Mouse (Mus musculus) kidney, embryonic 14.5 days (tissue): Measurements from ENCODE around the gene Cabp2. TPM values are rescaled to one million over a fixed set of nuclear protein-coding genes. Genes with fewer than 3 reads are reported as not detected.
"Not testable (repeated sequence)": the region's sequence is repeated elsewhere in the genome, so short reads cannot be mapped to it uniquely, and the experiment has no call there.

Experiments used
- ATAC-seq: fragments of 200-750 bp; cut with Nextera tagmentation; 2 replicates; pipeline ENCODE4 v1.8.0; 2017; ENCODE audit warnings: moderate number of reproducible peaks, mild to moderate bottlenecking, moderate TSS enrichment, moderate library complexity; ENCODE audit not compliant: low FRiP score, low TSS enrichment
- H3K27ac ChIP-seq: fragments of 300-500 bp; sonication (generic); 2 replicates; pipeline ENCODE4 v1.5.1; 2014; ENCODE audit warnings: low read depth, mild to moderate bottlenecking, low read length, moderate library complexity, mixed read lengths
- H3K27me3 ChIP-seq: fragments of 300-500 bp; sonication (generic); 2 replicates; pipeline ENCODE4 v1.6.1; 2014; ENCODE audit warnings: mild to moderate bottlenecking, low read length; ENCODE audit not compliant: control insufficient read depth, insufficient read depth
- H3K36me3 ChIP-seq: fragments of 300-500 bp; sonication (generic); 2 replicates; pipeline ENCODE4 v1.6.1; 2014; ENCODE audit warnings: low read length, mixed read lengths; ENCODE audit not compliant: control insufficient read depth, insufficient read depth
- H3K4me1 ChIP-seq: fragments of 300-500 bp; sonication (generic); 2 replicates; pipeline ENCODE4 v1.6.1; 2014; ENCODE audit warnings: low read length, mixed read lengths; ENCODE audit not compliant: control insufficient read depth, insufficient read depth
- H3K4me2 ChIP-seq: fragments of 300-500 bp; sonication (generic); replicated peaks from 2 replicates; pipeline ENCODE4 v1.6.1; 2014; ENCODE audit warnings: low read depth, mild to moderate bottlenecking, low read length
- H3K4me3 ChIP-seq: fragments of 300-500 bp; sonication (generic); 2 replicates; pipeline ENCODE4 v1.5.1; 2014; ENCODE audit warnings: mild to moderate bottlenecking, low read length
- H3K9ac ChIP-seq: fragments of 300-500 bp; sonication (generic); 2 replicates; pipeline ENCODE4 v1.6.1; 2014; ENCODE audit warnings: low read depth, mild to moderate bottlenecking, low read length, moderate library complexity
- H3K9me3 ChIP-seq: fragments of 300-500 bp; sonication (generic); 2 replicates; pipeline ENCODE4 v1.6.1; 2016; ENCODE audit warnings: low read length; ENCODE audit not compliant: control insufficient read depth
- WGBS: fragments of 180-500 bp; shearing (Covaris S2); extraction: QIAGEN DNeasy Blood & Tissue Kit; methylation state at CpG from one replicate; pipeline ENCODE4 v1.1.7; 2014; 5-methylcytosine and 5-hydroxymethylcytosine counted together
- polyA plus RNA-seq: library from polyadenylated mRNA; unstranded; fragments of >200 nt; fragmentation: Nextera tagmentation; extraction: Ambion mirVana; gene quantifications from 2 replicates; pipeline ENCODE4 v1.2.1, GENCODE M21; 2014

Gene Cabp2
- polyA plus RNA-seq, 1 experiment from 2014 or later, result not detected

GRCm38 (mm10) chr19:4042124-4042523 is 39.3 kb upstream of the Cabp2 start:
- Histone ChIP-seq H3K4me3 (no peak overlapping the region), H3K27me3 (no peaks in the 10 kb centered on the region), H3K36me3 (no peaks in the 10 kb centered on the region), H3K4me2 (no peak overlapping the region), H3K9me3 (no peaks in the 10 kb centered on the region), H3K4me1 (peaks cover 5% of the 10 kb centered on the region; the same call in 1 of the 2 replicates), H3K27ac (no peak overlapping the region), H3K9ac (no peak overlapping the region)
- WGBS, result 69% methylated on average over 14 of the region's 14 CpGs
- no peak for ATAC-seq

GRCm38 (mm10) chr19:4044109-4044508 is 37.3 kb upstream of the Cabp2 start:
- H3K4me1 ChIP-seq, H3K4me2 ChIP-seq: not testable (repeated sequence)

GRCm38 (mm10) chr19:4045966-4046865 is 35.2 kb upstream of the Cabp2 start, which contains the start of gene Gstp2:
Gene Gstp2, minus strand, starts transcription at chr19:4046023.
- Histone ChIP-seq H3K36me3 (no peaks in the 10 kb centered on the region), H3K4me1 (no peaks in the 10 kb centered on the region), H3K9me3 (no peaks in the 10 kb centered on the region), H3K27ac (no peak within 1 kb of the TSS), H3K4me2 (no peak within 1 kb of the TSS), H3K27me3 (no peaks in the 10 kb centered on the region), H3K4me3 (no peak within 1 kb of the TSS), H3K9ac (no peak within 1 kb of the TSS)
- WGBS, result 58% methylated on average over 16 of the region's 16 CpGs
- no peak for ATAC-seq

More at GRCm38 (mm10) chr19:4044109-4044508, 37.3 kb upstream of the Cabp2 start:
- H3K27ac ChIP-seq, ATAC-seq, H3K9me3 ChIP-seq, H3K36me3 ChIP-seq, H3K4me3 ChIP-seq, H3K9ac ChIP-seq, H3K27me3 ChIP-seq: not testable (repeated sequence)
- 91% methylated on average over 5 of the region's 5 CpGs for WGBS

GRCm38 (mm10) chr19:4046866-4047254 is 34.5 kb upstream of the Cabp2 start:
- Histone ChIP-seq H3K9me3 (no peaks in the 10 kb centered on the region), H3K4me2 (no peak overlapping the region), H3K27me3 (no peaks in the 10 kb centered on the region), H3K36me3 (no peaks in the 10 kb centered on the region), H3K4me1 (no peaks in the 10 kb centered on the region), H3K27ac (no peak overlapping the region), H3K4me3 (no peak overlapping the region), H3K9ac (no peak overlapping the region)
- 89% methylated on average over 8 of the region's 8 CpGs for WGBS
- ATAC-seq, result no peak

- no peaks in the 10 kb centered on the region for H3K9me3 ChIP-seq
- no peaks in the 10 kb centered on the region for H3K4me1 ChIP-seq
- H3K36me3 ChIP-seq, result no peaks in the 10 kb centered on the region
- H3K4me3 ChIP-seq, result no peak overlapping the region
- no peak overlapping the region for H3K27ac ChIP-seq
- ATAC-seq, result no peak
- H3K9ac ChIP-seq, result no peak overlapping the region
- 16% methylated on average over 4 of the region's 4 CpGs for WGBS
- no peaks in the 10 kb centered on the region for H3K27me3 ChIP-seq
- H3K4me2 ChIP-seq, result no peak overlapping the region
Measured at GRCm38 (mm10) chr19:4047859-4048258, 33.5 kb upstream of the Cabp2 start.

GRCm38 (mm10) chr19:4049069-4049468 is 32.3 kb upstream of the Cabp2 start:
- H3K4me3 ChIP-seq, H3K27ac ChIP-seq, H3K27me3 ChIP-seq, H3K9me3 ChIP-seq, H3K36me3 ChIP-seq, ATAC-seq, H3K4me2 ChIP-seq, H3K4me1 ChIP-seq, H3K9ac ChIP-seq: not testable (repeated sequence)
- WGBS, result 70% methylated on average over 5 of the region's 5 CpGs

GRCm38 (mm10) chr19:4051016-4051415 is 30.4 kb upstream of the Cabp2 start:
- Histone ChIP-seq H3K9ac (no peak overlapping the region), H3K4me2 (no peak overlapping the region), H3K36me3 (no peaks in the 10 kb centered on the region), H3K27me3 (no peaks in the 10 kb centered on the region), H3K9me3 (no peaks in the 10 kb centered on the region), H3K4me1 (no peaks in the 10 kb centered on the region), H3K27ac (no peak overlapping the region), H3K4me3 (no peak overlapping the region)
- 93% methylated on average over 5 of the region's 5 CpGs for WGBS
- no peak for ATAC-seq

GRCm38 (mm10) chr19:4051741-4052515 is 29.4 kb upstream of the Cabp2 start:
- H3K9ac ChIP-seq, result no peak overlapping the region
- no peak overlapping the region for H3K27ac ChIP-seq
- H3K9me3 ChIP-seq, result no peaks in the 10 kb centered on the region
- no peak overlapping the region for H3K4me2 ChIP-seq
- WGBS, result 53% methylated on average over 10 of the region's 10 CpGs
- no peaks in the 10 kb centered on the region for H3K36me3 ChIP-seq
- no peaks in the 10 kb centered on the region for H3K27me3 ChIP-seq
- no peaks in the 10 kb centered on the region for H3K4me1 ChIP-seq
- no peak for ATAC-seq
- H3K4me3 ChIP-seq, result no peak overlapping the region

GRCm38 (mm10) chr19:4052516-4053030 is 28.8 kb upstream of the Cabp2 start:
- 79% methylated on average over 5 of the region's 5 CpGs for WGBS
- no peak overlapping the region for H3K9ac ChIP-seq
- H3K4me1 ChIP-seq, result no peaks in the 10 kb centered on the region
- no peaks in the 10 kb centered on the region for H3K36me3 ChIP-seq
- ATAC-seq, result no peak
- no peak overlapping the region for H3K27ac ChIP-seq
- no peak overlapping the region for H3K4me2 ChIP-seq
- no peak overlapping the region for H3K4me3 ChIP-seq
- H3K9me3 ChIP-seq, result no peaks in the 10 kb centered on the region
- H3K27me3 ChIP-seq, result no peaks in the 10 kb centered on the region
